Mouse (Mus musculus): ENCODE data around the gene Dlg3.

GRCm38 (mm10) chrX:100800643-100801042, 33.1 kb downstream of the Dlg3 start:
- TF ChIP-seq CTCF (IDR thresholded peaks at IDR 0.05; ENCODE audit: low read depth) (no peak), EP300 (IDR thresholded peaks at IDR 0.05; ENCODE audit: low read depth) (no peak)

Data from liver, embryonic 14.5 days (tissue).